Mouse (Mus musculus) thymus, adult 2 months (tissue): Measurements from ENCODE around the gene Ifngr2. TPM values are rescaled to one million over a fixed set of nuclear protein-coding genes. Genes with fewer than 3 reads are reported as not detected.

ENCODE experiments used
- DNase-seq: peaks from one replicate; pipeline ENCODE4 v3.0.0; 2021
- H3K27ac ChIP-seq: fragments of 200-500 bp; 2 replicates; pipeline ENCODE4 v1.5.1; 2012; ENCODE audit warnings: low read length, control low read depth; ENCODE audit not compliant: control insufficient read depth, insufficient read depth
- H3K27me3 ChIP-seq: fragments of 200-500 bp; 2 replicates; pipeline ENCODE4 v1.6.1; 2012; ENCODE audit warnings: mild to moderate bottlenecking, low read length, moderate library complexity, mixed read lengths; ENCODE audit not compliant: control insufficient read depth, insufficient read depth
- H3K36me3 ChIP-seq: fragments of 200-500 bp; 2 replicates; pipeline ENCODE4 v1.6.1; 2012; ENCODE audit warnings: mild to moderate bottlenecking, low read length, moderate library complexity; ENCODE audit not compliant: control insufficient read depth, insufficient read depth
- H3K4me1 ChIP-seq: fragments of 200-500 bp; replicated peaks from 2 replicates; pipeline ENCODE4 v1.6.1; 2012; ENCODE audit warnings: low read length; ENCODE audit not compliant: control insufficient read depth, insufficient read depth
- H3K4me3 ChIP-seq: fragments of 200-500 bp; 2 replicates; pipeline ENCODE4 v1.5.1; 2012; ENCODE audit warnings: mild to moderate bottlenecking, low read length, control low read depth, moderate library complexity; ENCODE audit not compliant: control insufficient read depth, insufficient read depth
- CTCF ChIP-seq: fragments of 200-500 bp; IDR thresholded peaks from 2 replicates; pipeline ENCODE4 v1.5.1; 2012; ENCODE audit warnings: mild to moderate bottlenecking, control low read depth, low read length, moderate library complexity, borderline replicate concordance; ENCODE audit not compliant: control insufficient read depth, poor library complexity, insufficient read depth; ENCODE audit errors: extremely low read depth
- POLR2A ChIP-seq: fragments of 200-500 bp; IDR thresholded peaks from 2 replicates; pipeline ENCODE4 v1.6.1; 2012; ENCODE audit warnings: mild to moderate bottlenecking, low read length, control low read depth, moderate library complexity; ENCODE audit not compliant: control insufficient read depth, poor library complexity, insufficient read depth; ENCODE audit errors: extremely low read depth
- WGBS: fragments of 180-500 bp; shearing (Covaris S2); methylation state at CpG from one replicate; pipeline ENCODE4 v1.1.7; 2018; 5-methylcytosine and 5-hydroxymethylcytosine counted together
- polyA plus RNA-seq: library from polyadenylated mRNA; depleted of rRNA; stranded (reverse); fragments of >200 nt; gene quantifications from 2 replicates; pipeline ENCODE4 v1.2.3, GENCODE M21; 2012

Ifngr2 gene
- polyA plus RNA-seq, 1 experiment = 33.4 TPM

DNA sequence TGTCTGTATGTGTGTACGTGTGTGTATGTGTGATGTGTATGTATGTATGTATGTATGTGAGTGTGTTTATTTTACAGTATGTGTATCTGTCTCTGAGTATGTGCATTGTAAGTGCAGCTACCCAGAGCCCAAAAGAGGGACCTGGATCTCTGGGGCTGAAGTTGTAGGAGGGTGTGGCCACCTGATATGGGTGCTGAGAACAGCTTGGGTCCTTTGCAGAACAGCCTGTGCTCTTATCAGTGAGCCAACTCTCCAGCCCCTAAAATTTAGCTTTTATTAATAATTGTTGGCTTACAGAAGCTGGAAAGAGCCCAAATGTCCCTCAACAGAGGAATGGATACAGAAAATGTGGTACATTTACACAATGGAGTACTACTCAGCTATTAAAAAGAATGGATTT, 3.3 kb upstream of the Ifngr2 start:
- Histone ChIP-seq H3K4me1 (peaks cover 50% of the 10 kb centered on the region), H3K27ac (no peak overlapping the region), H3K4me3 (no peak overlapping the region), H3K27me3 (no peaks in the 10 kb centered on the region), H3K36me3 (no peaks in the 10 kb centered on the region)
- 98% methylated on average over 1 of the region's 1 CpGs for WGBS
- no peak for TF ChIP-seq POLR2A
- TF ChIP-seq CTCF = no peak
- no peak for DNase-seq

DNA sequence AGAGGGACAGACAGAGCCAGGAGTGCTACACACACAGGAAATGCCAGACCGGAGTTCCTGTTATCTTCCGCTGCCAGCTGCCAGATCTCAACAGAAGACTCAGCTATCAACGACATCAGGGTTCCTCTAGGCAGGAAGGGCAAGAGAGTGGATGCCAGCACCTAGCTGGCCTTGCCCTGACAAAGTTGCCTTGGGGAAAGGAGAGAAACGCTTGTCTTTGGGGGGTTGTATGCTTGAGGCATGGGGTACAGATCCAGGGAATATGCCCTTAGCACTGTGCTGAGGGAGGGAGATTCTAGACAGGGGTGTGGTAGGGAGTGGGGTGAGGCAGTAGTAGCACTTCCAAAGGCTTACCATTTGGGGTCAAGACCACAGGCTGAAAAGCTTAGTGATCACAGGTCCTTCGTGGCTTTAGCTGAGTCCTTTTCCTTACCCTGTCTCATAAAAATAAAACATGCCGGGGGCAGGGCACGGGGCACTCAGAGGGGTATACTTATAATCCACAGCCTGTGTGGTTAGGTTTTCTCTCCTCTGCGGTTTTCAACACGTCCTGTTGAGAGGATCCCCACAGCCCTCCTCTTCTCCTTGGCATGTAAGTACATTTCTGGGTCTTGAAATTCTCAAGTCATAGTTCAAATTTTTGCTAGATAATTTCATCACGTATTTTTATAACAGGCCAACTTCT, 1.1 kb upstream of the Ifngr2 start:
- peak overlapping the region; percentile 100 for H3K27ac ChIP-seq
- no peaks in the 10 kb centered on the region for H3K27me3 ChIP-seq
- no peaks in the 10 kb centered on the region for H3K36me3 ChIP-seq
- whole genome bisulfite sequencing = 5% methylated on average over 10 of the region's 10 CpGs
- peaks cover 44% of the 10 kb centered on the region for H3K4me1 ChIP-seq
- peak overlapping the region; percentile 90 for H3K4me3 ChIP-seq
- TF ChIP-seq CTCF = no peak
- TF ChIP-seq POLR2A = peak; percentile 72
- DNase-seq = peak; percentile 75

DNA sequence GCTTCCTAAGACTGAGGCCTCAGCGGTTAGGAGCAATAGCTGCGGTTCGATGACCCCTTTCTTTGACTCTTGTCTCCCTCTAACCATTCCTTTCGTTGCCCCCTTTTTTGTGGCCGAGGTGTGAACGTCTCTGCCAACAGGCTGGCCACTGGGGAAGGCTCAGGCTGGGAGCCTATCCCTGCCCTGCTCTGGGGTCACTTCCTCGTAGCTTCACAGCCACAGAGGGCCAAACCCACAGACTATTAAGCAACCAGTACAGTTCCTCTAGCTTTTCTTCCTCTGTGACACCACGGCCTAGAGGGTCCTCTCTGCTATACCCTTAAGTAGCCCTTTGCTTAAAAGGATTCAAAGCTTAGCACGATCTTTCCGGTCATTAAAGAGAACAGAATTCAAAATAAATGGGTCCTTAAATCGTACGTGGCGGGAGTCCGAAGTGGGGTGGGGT, 459 bp upstream of the Ifngr2 start:
- H3K4me3 ChIP-seq = peak overlapping the region; percentile 90
- peak overlapping the region; percentile 100 for H3K27ac ChIP-seq
- peaks cover 41% of the 10 kb centered on the region for H3K4me1 ChIP-seq
- H3K36me3 ChIP-seq = no peaks in the 10 kb centered on the region
- WGBS = 3% methylated on average over 14 of the region's 14 CpGs
- DNase-seq = peak; percentile 46
- TF ChIP-seq POLR2A = no peak
- H3K27me3 ChIP-seq = no peaks in the 10 kb centered on the region

DNA sequence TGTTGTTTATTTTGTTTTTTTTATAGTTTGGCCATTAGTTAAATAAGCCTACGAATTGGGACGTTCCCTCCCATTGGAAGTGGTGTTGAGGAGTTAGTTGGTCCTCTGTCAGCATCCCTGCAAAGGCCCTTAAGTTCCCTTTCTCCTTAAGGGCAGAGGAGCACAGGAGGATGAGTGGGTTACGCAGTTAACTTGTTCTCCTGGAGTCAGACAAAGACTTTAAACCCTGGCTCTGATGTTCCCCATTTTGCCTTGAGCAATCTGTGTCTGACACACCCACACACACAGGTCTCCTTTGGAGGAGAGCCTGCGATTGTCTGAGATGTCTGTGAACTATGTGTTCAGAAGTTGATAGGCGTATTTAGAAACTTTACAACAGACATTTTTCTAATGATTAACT, 1.1 kb downstream of the Ifngr2 start:
- Histone ChIP-seq H3K4me1 (peaks cover 35% of the 10 kb centered on the region), H3K4me3 (peak overlapping the region; percentile 90), H3K27me3 (no peaks in the 10 kb centered on the region), H3K27ac (peak overlapping the region; percentile 41; the same call in 1 of the 2 replicates), H3K36me3 (no peaks in the 10 kb centered on the region)
- DNase-seq = no peak
- TF ChIP-seq POLR2A (no peak), CTCF (no peak)
- WGBS = 34% methylated on average over 5 of the region's 5 CpGs

DNA sequence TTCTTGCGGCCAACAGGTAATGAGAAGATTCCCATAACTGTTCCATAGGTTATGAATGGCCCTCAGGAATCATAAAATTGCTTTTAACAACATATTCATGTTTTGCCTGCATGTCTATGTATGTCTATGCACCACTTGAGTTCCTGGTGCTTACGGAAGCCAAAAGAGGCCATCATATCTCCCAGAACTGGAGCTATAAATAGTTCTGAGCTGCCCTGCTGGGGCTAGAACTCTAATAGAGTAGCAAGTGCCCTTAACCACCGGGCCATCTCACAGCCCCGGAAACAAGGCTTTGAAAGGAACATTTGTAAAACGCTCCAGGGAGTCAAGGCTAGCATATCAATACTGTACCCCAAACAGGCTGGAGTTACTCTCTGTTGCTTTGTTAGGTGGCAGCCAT, 1.7 kb downstream of the Ifngr2 start:
- TF ChIP-seq CTCF (no peak), POLR2A (no peak)
- no peak for DNase-seq
- Histone ChIP-seq H3K4me3 (no peak overlapping the region), H3K27me3 (no peaks in the 10 kb centered on the region), H3K4me1 (peaks cover 39% of the 10 kb centered on the region), H3K36me3 (no peaks in the 10 kb centered on the region), H3K27ac (no peak overlapping the region)
- 42% methylated on average over 5 of the region's 5 CpGs for WGBS

DNA sequence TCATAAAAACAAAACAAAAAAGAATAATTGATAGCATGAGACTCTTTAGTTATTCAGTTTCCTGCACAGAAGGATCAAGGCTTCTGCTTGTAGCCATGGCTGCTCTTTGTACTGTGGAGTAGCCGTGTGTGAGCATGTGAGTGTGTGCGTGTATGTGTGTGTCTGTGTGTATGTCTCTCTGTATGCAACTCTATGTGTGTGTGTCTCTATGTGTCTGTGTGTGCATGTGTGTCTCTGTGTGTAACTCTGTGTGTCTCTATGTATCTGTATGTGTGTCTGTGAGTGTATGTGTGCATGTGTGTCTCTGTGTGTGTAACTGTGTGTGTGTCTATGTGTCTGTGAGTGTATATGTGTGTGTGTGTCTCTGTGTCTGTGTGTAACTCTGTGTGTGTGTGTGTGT, 2.1 kb downstream of the Ifngr2 start:
- TF ChIP-seq CTCF = no peak
- TF ChIP-seq POLR2A = no peak
- Histone ChIP-seq H3K36me3 (no peaks in the 10 kb centered on the region), H3K27ac (no peak overlapping the region), H3K4me1 (peaks cover 43% of the 10 kb centered on the region), H3K4me3 (no peak overlapping the region), H3K27me3 (no peaks in the 10 kb centered on the region)
- no peak for DNase-seq
- 44% methylated on average over 2 of the region's 2 CpGs for WGBS

DNA sequence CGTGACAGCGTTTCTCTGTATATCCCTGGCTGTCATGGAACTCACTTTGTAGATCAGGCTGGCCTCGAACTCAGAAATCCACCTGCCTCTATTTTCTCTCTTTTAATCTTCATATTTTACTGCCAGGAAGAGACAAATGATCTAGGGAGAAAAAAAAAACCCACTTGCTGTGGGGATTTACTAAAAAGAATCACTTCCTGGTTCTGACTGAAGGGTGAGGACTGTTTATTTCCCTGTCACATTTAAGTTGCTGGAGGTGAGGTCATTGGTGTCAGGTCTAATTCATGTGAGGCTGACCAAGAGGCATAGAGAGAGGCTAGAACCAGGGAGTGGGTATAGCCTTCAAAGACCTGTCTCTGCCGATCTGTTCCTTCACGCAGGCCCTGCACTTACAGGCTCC, 2.7 kb downstream of the Ifngr2 start:
- Histone ChIP-seq H3K27me3 (no peaks in the 10 kb centered on the region), H3K36me3 (no peaks in the 10 kb centered on the region), H3K4me3 (no peak overlapping the region), H3K4me1 (peaks cover 46% of the 10 kb centered on the region), H3K27ac (no peak overlapping the region)
- WGBS = 75% methylated on average over 5 of the region's 5 CpGs
- no peak for DNase-seq
- no peak for TF ChIP-seq POLR2A
- TF ChIP-seq CTCF = no peak
